10 mouse cellular contexts compared by ENCODE assay signal in the genomic region with DNA sequence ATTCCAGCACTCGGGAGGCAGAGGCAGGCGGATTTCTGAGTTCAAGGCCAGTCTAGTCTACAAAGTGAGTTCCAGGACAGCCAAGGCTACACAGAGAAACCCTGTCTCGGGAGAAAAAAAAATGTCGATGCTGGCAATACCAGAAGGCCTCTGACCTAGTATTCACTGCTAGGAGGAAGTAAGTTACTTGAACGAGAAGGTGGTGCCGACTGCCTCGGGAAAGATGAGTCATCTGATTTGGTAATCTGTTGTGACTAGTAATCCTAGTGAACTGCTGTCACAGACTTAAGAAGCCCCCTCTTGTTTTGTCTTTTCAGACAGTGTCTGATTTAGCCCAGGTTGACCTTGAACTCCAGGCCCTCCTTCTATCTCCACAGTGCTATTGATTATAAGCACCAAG. TPM values are rescaled to one million over a fixed set of nuclear protein-coding genes. Genes with fewer than 3 reads are reported as not detected.
DNase-seq lines count a peak whose midpoint lies in the region; ATAC-seq and TF ChIP-seq lines count a peak whose summit lies in the region.
"Had no signal": no experiment of that assay in that cellular context is flagged by ENCODE, and none has a peak within 500 bp of the region (broad histone marks: within the 10 kb centered on the region; RNA-seq: fewer than 3 reads in every experiment).

No protein-coding gene starts in this region.

- H3K4me3 ChIP-seq in heart, embryonic 15.5 days = no peak overlapping the region
- no peak overlapping the region for H3K4me3 ChIP-seq in embryonic facial prominence, embryonic 12.5 days
- H3K4me3 ChIP-seq in liver, postnatal 0 days (ENCODE audit: low read depth, low read length) = no peak overlapping the region

- DNase-seq in heart, adult 9 months (ENCODE audit: low spot score in 2 of 2) = no peak
- DNase-seq in 416B (ENCODE audit: low read depth) = peak; percentile 94
- DNase-seq in liver, postnatal 0 days = no peak
- no peak for DNase-seq in left cerebral cortex, adult 11 months (ENCODE audit: low spot score)
- no peak for DNase-seq in testis, postnatal 10 days (ENCODE audit: low spot score)
- DNase-seq in right cerebral cortex, postnatal 10 days (ENCODE audit: low spot score in 2 of 2) = no peak
- DNase-seq: right cerebral cortex, adult 18-20 months; thymus, postnatal 4 days had no signal

- no peaks in the 10 kb centered on the region for H3K9me3 ChIP-seq in heart, embryonic 15.5 days (replicated peaks)
- H3K9me3 ChIP-seq in embryonic facial prominence, embryonic 12.5 days = no peaks in the 10 kb centered on the region
- no peaks in the 10 kb centered on the region for H3K9me3 ChIP-seq in liver, postnatal 0 days (ENCODE audit: low read length)

- H3K4me1 ChIP-seq in heart, embryonic 15.5 days (replicated peaks) = peaks cover 17% of the 10 kb centered on the region
- H3K4me1 ChIP-seq in embryonic facial prominence, embryonic 12.5 days = 0 out of 2 replicates have a peak, but pooled peaks cover 2% of the 10 kb centered on the region
- H3K4me1 ChIP-seq in liver, postnatal 0 days (ENCODE audit: insufficient read depth) = peaks cover 26% of the 10 kb centered on the region

- H3K4me2 ChIP-seq in heart, embryonic 15.5 days = peak overlapping the region; percentile 80; the same call in 1 of the 2 replicates
- peak overlapping the region; percentile 78; the same call in 1 of the 2 replicates for H3K4me2 ChIP-seq in embryonic facial prominence, embryonic 12.5 days (replicated peaks)
- H3K4me2 ChIP-seq in liver, postnatal 0 days (ENCODE audit: low read depth, low read length) = peak overlapping the region; percentile 91; the same call in 1 of the 2 replicates

- 79% methylated on average over 7 of the region's 7 CpGs for WGBS in heart, embryonic 15.5 days
- WGBS in embryonic facial prominence, embryonic 12.5 days = 84% methylated on average over 7 of the region's 7 CpGs
- WGBS in liver, postnatal 0 days (ENCODE audit: insufficient replicate concordance) = 44% methylated on average over 7 of the region's 7 CpGs

- H3K9ac ChIP-seq in heart, embryonic 15.5 days = no peak overlapping the region
- H3K9ac ChIP-seq in embryonic facial prominence, embryonic 12.5 days = no peak overlapping the region
- no peak overlapping the region for H3K9ac ChIP-seq in liver, postnatal 0 days (replicated peaks)

- no peaks in the 10 kb centered on the region for H3K27me3 ChIP-seq in heart, embryonic 15.5 days
- no peaks in the 10 kb centered on the region for H3K27me3 ChIP-seq in embryonic facial prominence, embryonic 12.5 days
- H3K27me3 ChIP-seq in liver, postnatal 0 days (ENCODE audit: insufficient read depth, low read length) = no peaks in the 10 kb centered on the region

- no peak for ATAC-seq in heart, embryonic 15.5 days (replicated peaks; ENCODE audit: insufficient number of reproducible peaks, insufficient read depth, low FRiP score, low read depth)
- no peak for ATAC-seq in embryonic facial prominence, embryonic 12.5 days (ENCODE audit: insufficient number of reproducible peaks, insufficient read depth, low FRiP score, low TSS enrichment)
- no peak for ATAC-seq in liver, postnatal 0 days

- H3K36me3 ChIP-seq in heart, embryonic 15.5 days = peaks cover 31% of the 10 kb centered on the region
- H3K36me3 ChIP-seq in embryonic facial prominence, embryonic 12.5 days = peaks cover 37% of the 10 kb centered on the region
- H3K36me3 ChIP-seq in liver, postnatal 0 days (replicated peaks; ENCODE audit: insufficient read depth, low read length) = peaks cover 26% of the 10 kb centered on the region

- TF ChIP-seq EP300 in liver, postnatal 0 days (IDR thresholded peaks at IDR 0.05; ENCODE audit: low read depth) = no peak

- H3K27ac ChIP-seq in heart, embryonic 15.5 days = no peak overlapping the region
- no peak overlapping the region for H3K27ac ChIP-seq in embryonic facial prominence, embryonic 12.5 days
- H3K27ac ChIP-seq in liver, postnatal 0 days (ENCODE audit: low read depth) = peak overlapping the region; percentile 45

- no peak for TF ChIP-seq CTCF in liver, postnatal 0 days (IDR thresholded peaks at IDR 0.05; ENCODE audit: low read depth)

RNA-seq across cellular contexts. Expression of gene Ing4, which starts 1.5 kb away (rescaled TPM):
- polyA plus RNA-seq in heart, embryonic 15.5 days (2015; fragmentation: Nextera tagmentation; extraction: Ambion mirVana) = 79.2 and 83.1 TPM in 2 replicates
- 165 and 176 TPM in 2 replicates for polyA plus RNA-seq in embryonic facial prominence, embryonic 12.5 days (2016; fragmentation: Nextera tagmentation; extraction: Ambion mirVana)
- polyA plus RNA-seq in liver, postnatal 0 days (2015; fragmentation: Nextera tagmentation; extraction: Ambion mirVana) = 23.8 and 24.3 TPM in 2 replicates

RNA-seq across cellular contexts. Expression of gene Acrbp, which starts 8.4 kb away (rescaled TPM):
- 5.2 and 7.1 TPM in 2 replicates for polyA plus RNA-seq in heart, embryonic 15.5 days (2015; fragmentation: Nextera tagmentation; extraction: Ambion mirVana)
- polyA plus RNA-seq in embryonic facial prominence, embryonic 12.5 days (2016; fragmentation: Nextera tagmentation; extraction: Ambion mirVana) = 17.6 and 21.0 TPM in 2 replicates
- polyA plus RNA-seq in liver, postnatal 0 days (2015; fragmentation: Nextera tagmentation; extraction: Ambion mirVana) = 1.3 and 2.0 TPM in 2 replicates

RNA-seq across cellular contexts. Expression of gene Lpar5, which starts 26.7 kb away (rescaled TPM):
- polyA plus RNA-seq in heart, embryonic 15.5 days (2015; fragmentation: Nextera tagmentation; extraction: Ambion mirVana) = 0.35 and 0.90 TPM in 2 replicates
- 0.53 and 0.61 TPM in 2 replicates for polyA plus RNA-seq in embryonic facial prominence, embryonic 12.5 days (2016; fragmentation: Nextera tagmentation; extraction: Ambion mirVana)
- 0.57 and 0.85 TPM in 2 replicates for polyA plus RNA-seq in liver, postnatal 0 days (2015; fragmentation: Nextera tagmentation; extraction: Ambion mirVana)

RNA-seq across cellular contexts. Expression of gene Zfp384, which starts 32.1 kb away (rescaled TPM):
- polyA plus RNA-seq in heart, embryonic 15.5 days (2015; fragmentation: Nextera tagmentation; extraction: Ambion mirVana) = 9.0 and 12.4 TPM in 2 replicates
- polyA plus RNA-seq in embryonic facial prominence, embryonic 12.5 days (2016; fragmentation: Nextera tagmentation; extraction: Ambion mirVana) = 22.3 and 24.4 TPM in 2 replicates
- 3.3 and 3.5 TPM in 2 replicates for polyA plus RNA-seq in liver, postnatal 0 days (2015; fragmentation: Nextera tagmentation; extraction: Ambion mirVana)

RNA-seq across cellular contexts. Expression of gene Pianp, which starts 44.6 kb away (rescaled TPM):
- 0.62 and 1.1 TPM in 2 replicates for polyA plus RNA-seq in heart, embryonic 15.5 days (2015; fragmentation: Nextera tagmentation; extraction: Ambion mirVana)
- polyA plus RNA-seq in embryonic facial prominence, embryonic 12.5 days (2016; fragmentation: Nextera tagmentation; extraction: Ambion mirVana) = 5.5 and 6.2 TPM in 2 replicates
- 0.07 and 0.15 TPM in 2 replicates for polyA plus RNA-seq in liver, postnatal 0 days (2015; fragmentation: Nextera tagmentation; extraction: Ambion mirVana)
